19 mouse cellular contexts compared by ENCODE assay signal in the genomic region with DNA sequence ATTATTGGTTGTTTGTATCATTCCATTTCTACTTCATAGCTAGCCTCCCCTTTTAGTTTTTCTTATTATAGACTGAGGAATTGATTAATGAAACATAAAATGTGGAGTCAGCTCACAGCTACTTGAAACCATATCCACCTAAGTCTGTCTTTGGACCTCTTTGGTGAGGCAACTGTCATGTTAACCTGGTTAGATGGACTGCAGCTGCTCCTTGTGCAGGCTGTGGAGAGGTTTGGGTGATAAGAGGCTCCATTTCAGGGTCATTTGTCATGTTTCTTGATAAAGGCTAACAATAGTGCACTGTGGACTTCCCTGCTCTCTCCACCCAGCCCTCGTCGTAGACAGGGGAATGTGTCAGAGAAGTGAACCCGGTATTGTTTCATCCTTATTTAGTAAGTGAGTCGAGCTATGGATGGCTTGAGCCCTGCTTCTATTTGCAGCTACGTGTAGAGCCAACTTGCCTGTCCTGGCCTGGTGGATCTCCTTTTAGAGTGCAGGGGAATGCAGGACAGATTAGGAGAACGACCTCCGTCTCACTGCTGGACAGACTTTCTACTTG.
A peak's percentile ranks its signal among the peaks of the same experiment; 100 is the strongest.
DNase-seq lines count a peak whose midpoint lies in the region; ATAC-seq and TF ChIP-seq lines count a peak whose summit lies in the region.
"Had no signal": no experiment of that assay in that cellular context is flagged by ENCODE, and none has a peak within 500 bp of the region (broad histone marks: within the 10 kb centered on the region; RNA-seq: fewer than 3 reads in every experiment).

No protein-coding gene starts in this region.

- H3K4me3 ChIP-seq in gastrocnemius, adult 2 months = no peak overlapping the region
- no peak overlapping the region for H3K4me3 ChIP-seq in heart, embryonic 13.5 days
- H3K4me3 ChIP-seq in forebrain, embryonic 11.5 days (ENCODE audit: low read depth, low read length) = no peak overlapping the region
- H3K4me3 ChIP-seq: embryonic facial prominence, embryonic 10.5 days; kidney, embryonic 15.5 days; limb, embryonic 10.5 days had no signal

- H3K9me3 ChIP-seq in heart, embryonic 13.5 days = no peaks in the 10 kb centered on the region
- no peaks in the 10 kb centered on the region for H3K9me3 ChIP-seq in forebrain, embryonic 11.5 days (ENCODE audit: control insufficient read depth, low read length)
- H3K9me3 ChIP-seq: embryonic facial prominence, embryonic 10.5 days; kidney, embryonic 15.5 days had no signal

- TF ChIP-seq CTCF in gastrocnemius, adult 2 months (IDR thresholded peaks at IDR 0.05) = no peak

- no peaks in the 10 kb centered on the region for H3K36me3 ChIP-seq in heart, embryonic 13.5 days
- no peaks in the 10 kb centered on the region for H3K36me3 ChIP-seq in forebrain, embryonic 11.5 days (ENCODE audit: control insufficient read depth, insufficient read depth, low read length)
- H3K36me3 ChIP-seq: embryonic facial prominence, embryonic 10.5 days; kidney, embryonic 15.5 days; limb, embryonic 10.5 days had no signal

- peaks cover 59% of the 10 kb centered on the region for H3K4me1 ChIP-seq in heart, embryonic 13.5 days
- H3K4me1 ChIP-seq in forebrain, embryonic 11.5 days (replicated peaks; ENCODE audit: control insufficient read depth, insufficient read depth, low read length) = no peaks in the 10 kb centered on the region

- peak overlapping the region; percentile 77 for H3K27ac ChIP-seq in gastrocnemius, adult 2 months
- H3K27ac ChIP-seq in heart, embryonic 13.5 days (replicated peaks) = peak overlapping the region; percentile 95
- no peak overlapping the region for H3K27ac ChIP-seq in forebrain, embryonic 11.5 days (ENCODE audit: low read depth, low read length)
- H3K27ac ChIP-seq: embryonic facial prominence, embryonic 10.5 days; kidney, embryonic 15.5 days; limb, embryonic 10.5 days; macrophage had no signal

- 10% methylated on average over 7 of the region's 7 CpGs for WGBS in heart, embryonic 13.5 days
- 78% methylated on average over 7 of the region's 7 CpGs for WGBS in forebrain, embryonic 11.5 days

- DNase-seq in gastrocnemius, adult 2 months = no peak
- no peak for DNase-seq in gastrocnemius, postnatal 25 days
- DNase-seq in heart, adult 18-20 months = peak; percentile 61 to 87
- DNase-seq in heart, postnatal 4 days = peak; percentile 67
- no peak for DNase-seq in left cerebral cortex, postnatal 36 days (ENCODE audit: low spot score in 2 of 2)
- no peak for DNase-seq in natural killer cell, adult 2 months (ENCODE audit: low spot score in 2 of 2)
- DNase-seq in forebrain, embryonic 11.5 days (ENCODE audit: low spot score) = no peak
- DNase-seq: cerebellum, adult 11-12 months; thymus, postnatal 14 days had no signal

- H3K27me3 ChIP-seq in heart, embryonic 13.5 days (replicated peaks) = no peaks in the 10 kb centered on the region
- no peaks in the 10 kb centered on the region for H3K27me3 ChIP-seq in forebrain, embryonic 11.5 days (ENCODE audit: control insufficient read depth, insufficient read depth, low read length)
- H3K27me3 ChIP-seq: CH12.LX; kidney, embryonic 15.5 days had no signal

- ATAC-seq in heart, embryonic 13.5 days (ENCODE audit: extremely low read depth, insufficient number of reproducible peaks, low FRiP score, low TSS enrichment) = peak; percentile 81; the same call in 1 of the 2 replicates
- ATAC-seq in forebrain, embryonic 11.5 days (replicated peaks; ENCODE audit: low FRiP score) = no peak
- ATAC-seq: forebrain, embryonic 14.5 days had no signal

- H3K9ac ChIP-seq in heart, embryonic 13.5 days = no peak overlapping the region
- H3K9ac ChIP-seq in forebrain, embryonic 11.5 days (ENCODE audit: low read length) = no peak overlapping the region
- H3K9ac ChIP-seq: kidney, embryonic 15.5 days; lung, embryonic 14.5 days had no signal

- intact Hi-C loops in gastrocnemius, adult 2 months (cut with DNase I) = no loop called here
- intact Hi-C loops in left cerebral cortex, postnatal 36 days (cut with DNase I) = no loop called here

- H3K4me2 ChIP-seq in heart, embryonic 13.5 days = peak overlapping the region; percentile 18
- H3K4me2 ChIP-seq in forebrain, embryonic 11.5 days (ENCODE audit: low read depth, low read length, severe bottlenecking) = no peak overlapping the region
- H3K4me2 ChIP-seq: kidney, embryonic 15.5 days; liver, embryonic 11.5 days; lung, embryonic 14.5 days; midbrain, embryonic 11.5 days had no signal

Comparison
In these comparisons a context has a peak if more than half of its experiments do, and no peak if none do; other contexts are left out.
1. DNase-seq: peak in heart, adult 18-20 months (2 of 2) and heart, postnatal 4 days (single experiment); none in gastrocnemius, adult 2 months (single experiment), gastrocnemius, postnatal 25 days (single experiment), left cerebral cortex, postnatal 36 days (0 of 2), natural killer cell, adult 2 months (0 of 2) and forebrain, embryonic 11.5 days (single experiment).